11 mouse cellular contexts compared by ENCODE assay signal in genomic region chr2:93135324-93135723, GRCm38 (mm10). TPM values are rescaled to one million over a fixed set of nuclear protein-coding genes. Genes with fewer than 3 reads are reported as not detected.
DNase-seq lines count a peak whose midpoint lies in the region; ATAC-seq and TF ChIP-seq lines count a peak whose summit lies in the region.
"Had no signal": no experiment of that assay in that cellular context is flagged by ENCODE, and none has a peak within 500 bp of the region (broad histone marks: within the 10 kb centered on the region; RNA-seq: fewer than 3 reads in every experiment).

No protein-coding gene starts in this region.

- no peak for TF ChIP-seq CTCF in layer of hippocampus, adult 2 months (conservative IDR thresholded peaks at IDR 0.05)

- no peak overlapping the region for H3K4me3 ChIP-seq in kidney, embryonic 15.5 days (replicated peaks)
- no peak overlapping the region for H3K4me3 ChIP-seq in forebrain, embryonic 16.5 days (replicated peaks; ENCODE audit: low read length)
- no peak overlapping the region for H3K4me3 ChIP-seq in layer of hippocampus, adult 2 months
- H3K4me3 ChIP-seq: limb, embryonic 15.5 days had no signal

- H3K27ac ChIP-seq in kidney, embryonic 15.5 days: 0 out of 2 replicates have a peak overlapping the region, but pooled peaks have one; percentile 14
- no peak overlapping the region for H3K27ac ChIP-seq in forebrain, embryonic 16.5 days (ENCODE audit: low read length)
- no peak overlapping the region for H3K27ac ChIP-seq in layer of hippocampus, adult 2 months
- H3K27ac ChIP-seq: limb, embryonic 15.5 days had no signal

- no peaks in the 10 kb centered on the region for H3K27me3 ChIP-seq in kidney, embryonic 15.5 days
- no peaks in the 10 kb centered on the region for H3K27me3 ChIP-seq in forebrain, embryonic 16.5 days (replicated peaks; ENCODE audit: control insufficient read depth, insufficient read depth, low read length)
- H3K27me3 ChIP-seq: limb, embryonic 15.5 days had no signal

- no peak overlapping the region for H3K9ac ChIP-seq in kidney, embryonic 15.5 days
- no peak overlapping the region for H3K9ac ChIP-seq in forebrain, embryonic 16.5 days (replicated peaks; ENCODE audit: low read depth, low read length)
- H3K9ac ChIP-seq: limb, embryonic 15.5 days had no signal

- peaks cover 15% of the 10 kb centered on the region for H3K4me1 ChIP-seq in kidney, embryonic 15.5 days
- peaks cover 9% of the 10 kb centered on the region for H3K4me1 ChIP-seq in forebrain, embryonic 16.5 days (replicated peaks; ENCODE audit: control insufficient read depth, insufficient read depth, low read length)

- no peak for ATAC-seq in kidney, embryonic 15.5 days (replicated peaks; ENCODE audit: low FRiP score)
- no peak for ATAC-seq in forebrain, embryonic 16.5 days

- 57% methylated on average over 7 of the region's 7 CpGs for WGBS in kidney, embryonic 15.5 days
- 87% methylated on average over 7 of the region's 7 CpGs for WGBS in forebrain, embryonic 16.5 days

- no peak overlapping the region for H3K4me2 ChIP-seq in kidney, embryonic 15.5 days
- no peak overlapping the region for H3K4me2 ChIP-seq in forebrain, embryonic 16.5 days (ENCODE audit: low read length)
- H3K4me2 ChIP-seq: limb, embryonic 15.5 days had no signal

- no peaks in the 10 kb centered on the region for H3K9me3 ChIP-seq in kidney, embryonic 15.5 days (replicated peaks)
- H3K9me3 ChIP-seq in forebrain, embryonic 16.5 days (ENCODE audit: control insufficient read depth, low read length): no peaks in the 10 kb centered on the region
- H3K9me3 ChIP-seq: limb, embryonic 15.5 days had no signal

- H3K36me3 ChIP-seq in kidney, embryonic 15.5 days: no peaks in the 10 kb centered on the region
- no peaks in the 10 kb centered on the region for H3K36me3 ChIP-seq in forebrain, embryonic 16.5 days (ENCODE audit: control insufficient read depth, insufficient read depth)
- H3K36me3 ChIP-seq: limb, embryonic 15.5 days had no signal

- peak; percentile 75 to 87 for DNase-seq in adrenal gland, adult (ENCODE audit: inconsistent age in 2 of 2, low spot score in 1 of 2)
- DNase-seq in adrenal gland, postnatal 25 days: no peak
- DNase-seq in ovary, postnatal 36 days (ENCODE audit: low spot score): peak; percentile 23
- no peak for DNase-seq in ovary, postnatal 10 days (ENCODE audit: low spot score)
- DNase-seq in lung, postnatal 4 days: peak; percentile 50 to 67
- DNase-seq in layer of hippocampus, adult 2 months (ENCODE audit: low spot score in 2 of 2): no peak
- DNase-seq: layer of hippocampus, adult 9-11 months had no signal

RNA-seq across cellular contexts. Expression of gene Trp53i11, which starts 52.0 kb away (rescaled TPM):
- 52.6 and 75.8 TPM in 2 replicates for total RNA-seq in adrenal gland, postnatal 25 days (2021)
- 36.1 and 42.1 TPM in 2 replicates for polyA plus RNA-seq in kidney, embryonic 15.5 days (2015; fragmentation: Nextera tagmentation; extraction: Ambion mirVana)
- polyA plus RNA-seq in forebrain, embryonic 16.5 days (2015; fragmentation: Nextera tagmentation; extraction: Ambion mirVana): 107 and 110 TPM in 2 replicates
- 10 to 100 TPM; 87.6 to 89.0 TPM for total RNA-seq in layer of hippocampus, adult 2 months (2021)
- total RNA-seq: MEL had no signal

Comparison
In these comparisons a context has a peak if more than half of its experiments do, and no peak if none do; other contexts are left out.
1. DNase-seq: peak in adrenal gland, adult (2 of 2), ovary, postnatal 36 days (single experiment) and lung, postnatal 4 days (2 of 2); none in adrenal gland, postnatal 25 days (single experiment), ovary, postnatal 10 days (single experiment) and layer of hippocampus, adult 2 months (0 of 2).